In the genomic region with DNA sequence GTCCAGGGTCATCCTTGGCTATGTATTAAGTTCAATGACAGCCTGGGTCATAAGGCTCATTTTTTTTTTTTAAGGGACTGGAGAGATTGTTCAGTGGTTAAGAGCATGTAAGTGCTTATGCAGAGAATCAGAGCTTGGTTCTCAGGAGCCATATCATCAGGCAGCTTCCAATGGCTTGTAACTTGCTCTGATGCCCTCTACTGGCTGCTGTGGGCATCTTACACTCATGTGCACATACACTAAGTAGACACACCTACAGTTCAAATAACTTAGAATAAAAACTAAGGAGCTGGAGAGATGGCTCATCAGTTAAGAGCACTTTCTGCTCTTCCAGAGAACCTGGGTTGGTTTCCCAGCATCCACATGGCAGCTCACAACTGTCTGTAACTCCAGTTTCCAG, we compare ENCODE assay signal across 22 mouse cellular contexts. TPM values are rescaled to one million over a fixed set of nuclear protein-coding genes. Genes with fewer than 3 reads are reported as not detected.
DNase-seq lines count a peak whose midpoint lies in the region; ATAC-seq and TF ChIP-seq lines count a peak whose summit lies in the region.
"Had no signal": no experiment of that assay in that cellular context is flagged by ENCODE, and none has a peak within 500 bp of the region (broad histone marks: within the 10 kb centered on the region; RNA-seq: fewer than 3 reads in every experiment).

No protein-coding gene starts in this region.

- no peaks in the 10 kb centered on the region for H3K9me3 ChIP-seq in hindbrain, postnatal 0 days (ENCODE audit: low read length)
- H3K9me3 ChIP-seq in hindbrain, embryonic 13.5 days = peaks cover 3% of the 10 kb centered on the region; the same call in 1 of the 2 replicates
- peaks cover 4% of the 10 kb centered on the region; the same call in 1 of the 2 replicates for H3K9me3 ChIP-seq in ES-Bruce4 (replicated peaks; ENCODE audit: control insufficient read depth, insufficient read depth, low read length, poor library complexity, severe bottlenecking)
- no peaks in the 10 kb centered on the region for H3K9me3 ChIP-seq in liver, embryonic 14.5 days (ENCODE audit: control insufficient read depth, low read length)
- H3K9me3 ChIP-seq in heart, embryonic 12.5 days (replicated peaks) = no peaks in the 10 kb centered on the region
- H3K9me3 ChIP-seq: embryonic facial prominence, embryonic 13.5 days; lung, embryonic 15.5 days; neural tube, embryonic 15.5 days had no signal

- no peak overlapping the region for H3K9ac ChIP-seq in hindbrain, postnatal 0 days (replicated peaks; ENCODE audit: low read length)
- no peak overlapping the region for H3K9ac ChIP-seq in hindbrain, embryonic 13.5 days
- H3K9ac ChIP-seq in ES-Bruce4 (ENCODE audit: low read depth, poor library complexity, severe bottlenecking) = no peak overlapping the region
- H3K9ac ChIP-seq in liver, embryonic 14.5 days (replicated peaks) = no peak overlapping the region
- no peak overlapping the region for H3K9ac ChIP-seq in heart, embryonic 12.5 days
- H3K9ac ChIP-seq: embryonic facial prominence, embryonic 13.5 days; limb, embryonic 12.5 days; lung, embryonic 15.5 days; neural tube, embryonic 15.5 days had no signal

- no peak for ATAC-seq in hindbrain, postnatal 0 days
- ATAC-seq in hindbrain, embryonic 13.5 days (ENCODE audit: low FRiP score) = no peak
- ATAC-seq in liver, embryonic 14.5 days (ENCODE audit: insufficient read depth) = no peak
- no peak for ATAC-seq in heart, embryonic 12.5 days (ENCODE audit: insufficient number of reproducible peaks, low FRiP score)
- ATAC-seq: inflammation-experienced regulatory T-cells, adult 6 months; midbrain, embryonic 16.5 days had no signal

- peaks cover 12% of the 10 kb centered on the region; the same call in 1 of the 2 replicates for H3K4me1 ChIP-seq in hindbrain, postnatal 0 days (ENCODE audit: insufficient read depth, low read length)
- peaks cover 34% of the 10 kb centered on the region for H3K4me1 ChIP-seq in hindbrain, embryonic 13.5 days (replicated peaks)
- peaks cover 8% of the 10 kb centered on the region for H3K4me1 ChIP-seq in ES-Bruce4 (ENCODE audit: control insufficient read depth, insufficient read depth, low read length)
- H3K4me1 ChIP-seq in liver, embryonic 14.5 days (replicated peaks; ENCODE audit: control insufficient read depth in 2 of 2, insufficient read depth in 2 of 2, low read length in 1 of 2) = peaks cover 27 to 39% of the 10 kb centered on the region in 2 experiments
- peaks cover 25% of the 10 kb centered on the region for H3K4me1 ChIP-seq in heart, embryonic 12.5 days (replicated peaks)

- peak; percentile 7; the same call in 1 of the 2 replicates for TF ChIP-seq CTCF in hindbrain, postnatal 0 days (IDR thresholded peaks at IDR 0.05; ENCODE audit: low read depth)
- no peak for TF ChIP-seq CTCF in ES-Bruce4 (IDR thresholded peaks at IDR 0.05; ENCODE audit: low read depth, low read length)
- no peak; the same call in 1 of the 2 replicates for TF ChIP-seq CTCF in liver, embryonic 14.5 days (IDR thresholded peaks at IDR 0.05; ENCODE audit: low read depth)

- H3K4me2 ChIP-seq in hindbrain, postnatal 0 days (ENCODE audit: low read depth, low read length) = no peak overlapping the region
- H3K4me2 ChIP-seq in hindbrain, embryonic 13.5 days = no peak overlapping the region
- H3K4me2 ChIP-seq in liver, embryonic 14.5 days (ENCODE audit: low read depth) = peak overlapping the region; percentile 68; the same call in 1 of the 2 replicates
- H3K4me2 ChIP-seq in heart, embryonic 12.5 days = no peak overlapping the region
- H3K4me2 ChIP-seq: embryonic facial prominence, embryonic 13.5 days; limb, embryonic 12.5 days; lung, embryonic 15.5 days; neural tube, embryonic 15.5 days had no signal

- H3K4me3 ChIP-seq in hindbrain, postnatal 0 days (ENCODE audit: low read length) = no peak overlapping the region
- no peak overlapping the region for H3K4me3 ChIP-seq in hindbrain, embryonic 13.5 days
- H3K4me3 ChIP-seq in ES-Bruce4 (ENCODE audit: low read depth, low read length) = no peak overlapping the region
- H3K4me3 ChIP-seq in liver, embryonic 14.5 days (ENCODE audit: insufficient read depth in 1 of 2, low read depth in 2 of 2, low read length in 2 of 2) = no peak overlapping the region
- H3K4me3 ChIP-seq in heart, embryonic 12.5 days = no peak overlapping the region
- H3K4me3 ChIP-seq: embryonic facial prominence, embryonic 13.5 days; limb, embryonic 12.5 days; lung, embryonic 15.5 days; neural tube, embryonic 15.5 days had no signal

- TF ChIP-seq EP300 in ES-Bruce4 (IDR thresholded peaks at IDR 0.05; ENCODE audit: insufficient read depth, low read depth, low read length) = no peak
- TF ChIP-seq EP300 in liver, embryonic 14.5 days (IDR thresholded peaks at IDR 0.05; ENCODE audit: low read depth) = no peak

- no peak for DNase-seq in hindbrain, postnatal 0 days (ENCODE audit: low spot score)
- peak; percentile 76 for DNase-seq in R1 (ENCODE audit: low read depth, low spot score)
- DNase-seq in liver, embryonic 14.5 days (ENCODE audit: low read depth in 3 of 3, low spot score in 3 of 3) = no peak
- DNase-seq in retina, embryonic 14.5 days (ENCODE audit: low spot score) = no peak
- DNase-seq: adrenal gland, postnatal 10 days; cerebellum, postnatal 14 days; gastrocnemius, postnatal 25 days; kidney, adult 2 months; kidney, postnatal 25 days; layer of hippocampus, adult 9-11 months; lung, postnatal 4 days; right cerebral cortex, postnatal 25 days; thymus, adult 2 months had no signal

- TF ChIP-seq POLR2A in ES-Bruce4 (IDR thresholded peaks at IDR 0.05; ENCODE audit: insufficient read depth, low read length) = no peak

- no peak overlapping the region for H3K27ac ChIP-seq in hindbrain, postnatal 0 days
- H3K27ac ChIP-seq in hindbrain, embryonic 13.5 days = no peak overlapping the region
- H3K27ac ChIP-seq in ES-Bruce4 (ENCODE audit: insufficient read depth, low read length) = peak overlapping the region; percentile 94
- H3K27ac ChIP-seq in liver, embryonic 14.5 days = no peak overlapping the region; the same call in 1 of the 2 replicates
- no peak overlapping the region for H3K27ac ChIP-seq in heart, embryonic 12.5 days (ENCODE audit: poor library complexity, severe bottlenecking)
- H3K27ac ChIP-seq: embryonic facial prominence, embryonic 13.5 days; limb, embryonic 12.5 days; lung, embryonic 15.5 days; neural tube, embryonic 15.5 days had no signal

- H3K36me3 ChIP-seq in hindbrain, postnatal 0 days (ENCODE audit: insufficient read depth, low read length) = no peaks in the 10 kb centered on the region
- no peaks in the 10 kb centered on the region for H3K36me3 ChIP-seq in hindbrain, embryonic 13.5 days
- H3K36me3 ChIP-seq in ES-Bruce4 (ENCODE audit: control insufficient read depth, insufficient read depth, low read length, poor library complexity, severe bottlenecking) = no peaks in the 10 kb centered on the region
- no peaks in the 10 kb centered on the region for H3K36me3 ChIP-seq in liver, embryonic 14.5 days (replicated peaks; ENCODE audit: control insufficient read depth, insufficient read depth, low read depth)
- no peaks in the 10 kb centered on the region for H3K36me3 ChIP-seq in heart, embryonic 12.5 days
- H3K36me3 ChIP-seq: embryonic facial prominence, embryonic 13.5 days; limb, embryonic 12.5 days; lung, embryonic 15.5 days; neural tube, embryonic 15.5 days had no signal

- H3K27me3 ChIP-seq in hindbrain, postnatal 0 days (ENCODE audit: insufficient read depth, low read length) = no peaks in the 10 kb centered on the region
- H3K27me3 ChIP-seq in hindbrain, embryonic 13.5 days = no peaks in the 10 kb centered on the region
- H3K27me3 ChIP-seq in ES-Bruce4 (ENCODE audit: control insufficient read depth, insufficient read depth, low read length, poor library complexity, severe bottlenecking) = no peaks in the 10 kb centered on the region
- H3K27me3 ChIP-seq in liver, embryonic 14.5 days (ENCODE audit: control insufficient read depth, insufficient read depth, low read length) = no peaks in the 10 kb centered on the region
- no peaks in the 10 kb centered on the region for H3K27me3 ChIP-seq in heart, embryonic 12.5 days (replicated peaks)
- H3K27me3 ChIP-seq: embryonic facial prominence, embryonic 13.5 days; limb, embryonic 12.5 days; lung, embryonic 15.5 days; neural tube, embryonic 15.5 days had no signal

RNA-seq across cellular contexts. Expression of a gene that starts 32.8 kb away (rescaled TPM):
- 5.7 and 6.5 TPM in 2 replicates for total RNA-seq in hindbrain, postnatal 0 days (2014; rRNA removed)
- 6.2 TPM in 2 replicates for polyA plus RNA-seq in hindbrain, postnatal 0 days (2015; fragmentation: Nextera tagmentation; extraction: Ambion mirVana)
- 8.0 and 10.7 TPM in 2 replicates for polyA plus RNA-seq in hindbrain, embryonic 13.5 days (2015; fragmentation: Nextera tagmentation; extraction: Ambion mirVana)
- polyA plus RNA-seq in ES-Bruce4 (2011; ENCODE audit: insufficient read depth, insufficient read length, low read depth, missing spikeins) = 5.1 and 5.3 TPM in 2 replicates
- 0.48 and 0.84 TPM in 2 replicates for polyA plus RNA-seq in liver, embryonic 14.5 days (2012; rRNA removed)
- polyA plus RNA-seq in liver, embryonic 14.5 days (2014; fragmentation: Nextera tagmentation; extraction: Ambion mirVana) = 0.46 and 0.72 TPM in 2 replicates
- polyA plus RNA-seq in heart, embryonic 12.5 days (2016; fragmentation: Nextera tagmentation; extraction: Ambion mirVana) = 10.0 and 10.3 TPM in 2 replicates

RNA-seq across cellular contexts. Expression of a gene that starts 34.6 kb away (rescaled TPM):
- 19.0 and 24.1 TPM in 2 replicates for total RNA-seq in hindbrain, postnatal 0 days (2014; rRNA removed)
- 25.6 and 30.6 TPM in 2 replicates for polyA plus RNA-seq in hindbrain, postnatal 0 days (2015; fragmentation: Nextera tagmentation; extraction: Ambion mirVana)
- 35.1 and 39.7 TPM in 2 replicates for polyA plus RNA-seq in hindbrain, embryonic 13.5 days (2015; fragmentation: Nextera tagmentation; extraction: Ambion mirVana)
- 37.6 and 38.9 TPM in 2 replicates for polyA plus RNA-seq in ES-Bruce4 (2011; ENCODE audit: insufficient read depth, insufficient read length, low read depth, missing spikeins)
- 6.7 and 9.6 TPM in 2 replicates for polyA plus RNA-seq in liver, embryonic 14.5 days (2012; rRNA removed)
- polyA plus RNA-seq in liver, embryonic 14.5 days (2014; fragmentation: Nextera tagmentation; extraction: Ambion mirVana) = 12.9 and 15.4 TPM in 2 replicates
- 25.8 and 26.5 TPM in 2 replicates for polyA plus RNA-seq in heart, embryonic 12.5 days (2016; fragmentation: Nextera tagmentation; extraction: Ambion mirVana)
